Mouse (Mus musculus) skeletal muscle tissue, postnatal 0 days (tissue): ENCODE results near the gene Rin3. TPM values are rescaled to one million over a fixed set of nuclear protein-coding genes. Genes with fewer than 3 reads are reported as not detected.

ENCODE experiments used
- polyA plus RNA-seq: library from polyadenylated mRNA; unstranded; fragments of >200 nt; fragmentation: Nextera tagmentation; extraction: Ambion mirVana; gene quantifications from 2 replicates; pipeline ENCODE4 v1.2.1, GENCODE M21; 2015

Gene Rin3
- polyA plus RNA-seq: 7.3 and 8.9 TPM in 2 replicates

GRCm38 (mm10) chr12:102282763-102283482, at the start of gene Rin3:
TSS of gene Rin3 (plus strand) at chr12:102283048.

GRCm38 (mm10) chr12:102439632-102440023, 156.8 kb downstream of the Rin3 start, which contains the start of gene Lgmn:
TSS of gene Lgmn (minus strand) at chr12:102439813.

Other genes with a start within 250 kb of the Rin3 start
- 0.13 and 0.23 TPM in 2 replicates for gene Slc24a4, start 154.3 kb upstream of the Rin3 start, polyA plus RNA-seq
- gene Lgmn, start 156.8 kb downstream of the Rin3 start, polyA plus RNA-seq: 135 and 171 TPM in 2 replicates
- gene Golga5, start 186.1 kb downstream of the Rin3 start, polyA plus RNA-seq: 24.0 and 25.2 TPM in 2 replicates